11 mouse cellular contexts compared by ENCODE assay signal in the genomic region with DNA sequence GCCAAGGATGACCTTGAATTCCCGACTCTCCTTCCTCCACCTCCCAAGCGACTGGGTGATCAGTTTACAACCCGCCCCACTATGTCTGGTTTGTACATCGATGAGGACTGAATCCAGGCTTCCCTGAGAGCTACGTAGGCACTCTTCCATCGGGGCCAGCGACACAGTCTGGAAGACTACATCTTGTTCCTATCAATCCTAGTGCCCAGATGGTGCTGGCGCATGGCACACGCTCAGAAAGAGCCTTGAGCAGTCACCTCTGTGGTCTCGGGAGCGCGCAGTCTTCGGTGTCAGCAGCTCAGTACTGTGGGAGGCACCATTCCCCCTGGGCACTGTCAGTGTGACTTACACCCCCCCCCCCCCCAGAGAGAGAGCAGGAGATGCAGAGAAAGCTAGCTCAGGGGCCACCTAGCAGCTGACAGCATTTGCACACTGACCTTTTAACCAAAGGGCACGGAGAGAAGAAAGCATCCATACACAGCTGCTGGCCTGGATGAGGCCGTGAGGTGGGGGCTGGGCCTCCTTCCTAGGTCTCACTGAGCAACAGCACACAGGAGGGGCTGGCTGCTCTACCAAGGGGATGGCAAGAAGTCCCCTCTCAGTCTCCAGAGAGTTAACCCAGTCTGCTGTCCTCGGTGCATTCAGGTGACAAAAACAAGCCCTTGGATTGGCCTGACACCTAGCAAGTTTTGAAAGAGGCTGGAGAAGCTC. TPM values are rescaled to one million over a fixed set of nuclear protein-coding genes. Genes with fewer than 3 reads are reported as not detected.
A peak's percentile ranks its signal among the peaks of the same experiment; 100 is the strongest.
DNase-seq lines count a peak whose midpoint lies in the region; ATAC-seq and TF ChIP-seq lines count a peak whose summit lies in the region.
"Had no signal": no experiment of that assay in that cellular context is flagged by ENCODE, and none has a peak within 500 bp of the region (broad histone marks: within the 10 kb centered on the region; RNA-seq: fewer than 3 reads in every experiment).

No protein-coding gene starts in this region.

- no peak overlapping the region for H3K9ac ChIP-seq in ES-Bruce4 (ENCODE audit: low read depth, poor library complexity, severe bottlenecking)
- no peak overlapping the region for H3K9ac ChIP-seq in hindbrain, embryonic 12.5 days
- no peak overlapping the region for H3K9ac ChIP-seq in liver, embryonic 11.5 days (ENCODE audit: low read depth, low read length)
- H3K9ac ChIP-seq: forebrain, postnatal 0 days; heart, embryonic 13.5 days had no signal

- H3K9me3 ChIP-seq in heart, embryonic 10.5 days = no peaks in the 10 kb centered on the region
- no peaks in the 10 kb centered on the region for H3K9me3 ChIP-seq in ES-Bruce4 (replicated peaks; ENCODE audit: control insufficient read depth, insufficient read depth, low read length, poor library complexity, severe bottlenecking)
- no peaks in the 10 kb centered on the region for H3K9me3 ChIP-seq in hindbrain, embryonic 12.5 days (replicated peaks)
- no peaks in the 10 kb centered on the region for H3K9me3 ChIP-seq in liver, embryonic 11.5 days (ENCODE audit: control insufficient read depth, low read length)
- H3K9me3 ChIP-seq: heart, embryonic 13.5 days had no signal

- H3K79me2 ChIP-seq in myocyte (ENCODE audit: control insufficient read depth, insufficient read depth) = peaks cover 38% of the 10 kb centered on the region

- no peak for TF ChIP-seq CTCF in ES-Bruce4 (IDR thresholded peaks at IDR 0.05; ENCODE audit: low read depth, low read length)

- H3K4me1 ChIP-seq in heart, embryonic 10.5 days = peaks cover 80% of the 10 kb centered on the region
- H3K4me1 ChIP-seq in ES-Bruce4 (ENCODE audit: control insufficient read depth, insufficient read depth, low read length) = peaks cover 12% of the 10 kb centered on the region
- H3K4me1 ChIP-seq in hindbrain, embryonic 12.5 days = peaks cover 78% of the 10 kb centered on the region
- H3K4me1 ChIP-seq in liver, embryonic 11.5 days (replicated peaks; ENCODE audit: control insufficient read depth, insufficient read depth, low read length) = peaks cover 87% of the 10 kb centered on the region

- H3ac ChIP-seq in myocyte (ENCODE audit: control insufficient read depth, insufficient read length) = no peak overlapping the region

- no peaks in the 10 kb centered on the region for H3K27me3 ChIP-seq in heart, embryonic 10.5 days (ENCODE audit: insufficient read depth, poor library complexity, severe bottlenecking)
- H3K27me3 ChIP-seq in ES-Bruce4 (ENCODE audit: control insufficient read depth, insufficient read depth, low read length, poor library complexity, severe bottlenecking) = no peaks in the 10 kb centered on the region
- H3K27me3 ChIP-seq in hindbrain, embryonic 12.5 days = no peaks in the 10 kb centered on the region
- H3K27me3 ChIP-seq in myocyte (ENCODE audit: control insufficient read depth, insufficient read depth, insufficient read length) = no peaks in the 10 kb centered on the region
- no peaks in the 10 kb centered on the region for H3K27me3 ChIP-seq in liver, embryonic 11.5 days (replicated peaks; ENCODE audit: control insufficient read depth, insufficient read depth, low read length)
- H3K27me3 ChIP-seq: heart, embryonic 13.5 days had no signal

- 0 out of 2 replicates have a peak overlapping the region, but pooled peaks have one; percentile 9 for H3K4me2 ChIP-seq in hindbrain, embryonic 12.5 days (replicated peaks)
- H3K4me2 ChIP-seq in myocyte (ENCODE audit: low read depth) = no peak overlapping the region
- no peak overlapping the region; the same call in 1 of the 2 replicates for H3K4me2 ChIP-seq in liver, embryonic 11.5 days
- H3K4me2 ChIP-seq: heart, embryonic 13.5 days had no signal

- peak overlapping the region; percentile 84 for H3K27ac ChIP-seq in heart, embryonic 10.5 days
- peak overlapping the region; percentile 10; the same call in 1 of the 2 replicates for H3K27ac ChIP-seq in ES-Bruce4 (ENCODE audit: insufficient read depth, low read length)
- peak overlapping the region; percentile 73 for H3K27ac ChIP-seq in hindbrain, embryonic 12.5 days
- H3K27ac ChIP-seq in liver, embryonic 11.5 days (ENCODE audit: low read depth, low read length) = no peak overlapping the region; the same call in 1 of the 2 replicates
- H3K27ac ChIP-seq: heart, embryonic 13.5 days had no signal

- no peak for DNase-seq in heart, embryonic 10.5 days (ENCODE audit: low spot score)
- DNase-seq in heart, adult 9 months (ENCODE audit: low spot score in 2 of 2) = no peak
- DNase-seq in liver, embryonic 11.5 days (ENCODE audit: low spot score) = no peak
- DNase-seq in lung, postnatal 14 days = no peak
- no peak for DNase-seq in frontal cortex, postnatal 25 days (ENCODE audit: low spot score in 2 of 2)
- DNase-seq: lung, adult 2 months had no signal

- H3K4me3 ChIP-seq in heart, embryonic 10.5 days = 0 out of 2 replicates have a peak overlapping the region, but pooled peaks have one; percentile 4
- no peak overlapping the region for H3K4me3 ChIP-seq in ES-Bruce4 (ENCODE audit: low read depth, low read length)
- H3K4me3 ChIP-seq in hindbrain, embryonic 12.5 days = no peak overlapping the region
- no peak overlapping the region for H3K4me3 ChIP-seq in myocyte
- no peak overlapping the region for H3K4me3 ChIP-seq in liver, embryonic 11.5 days (ENCODE audit: low read depth, low read length)
- H3K4me3 ChIP-seq: heart, embryonic 13.5 days had no signal

- WGBS in heart, embryonic 10.5 days = 69% methylated on average over 16 of the region's 16 CpGs
- WGBS in hindbrain, embryonic 12.5 days = 39% methylated on average over 16 of the region's 16 CpGs
- WGBS in liver, embryonic 11.5 days = 70% methylated on average over 16 of the region's 16 CpGs

- 0 out of 2 replicates have a peak, but pooled peaks have one; percentile 70 for TF ChIP-seq EP300 in ES-Bruce4 (IDR thresholded peaks at IDR 0.05; ENCODE audit: insufficient read depth, low read depth, low read length)

- no peak for ATAC-seq in hindbrain, embryonic 12.5 days (ENCODE audit: low FRiP score)
- no peak for ATAC-seq in liver, embryonic 11.5 days (replicated peaks; ENCODE audit: low FRiP score)
- ATAC-seq: forebrain, postnatal 0 days had no signal

- H3K36me3 ChIP-seq in heart, embryonic 10.5 days = 0 out of 2 replicates have a peak, but pooled peaks cover under 1% of the 10 kb centered on the region
- H3K36me3 ChIP-seq in ES-Bruce4 (ENCODE audit: control insufficient read depth, insufficient read depth, low read length, poor library complexity, severe bottlenecking) (no peaks in the 10 kb centered on the region), myocyte (ENCODE audit: control insufficient read depth, insufficient read depth) (no peaks in the 10 kb centered on the region)
- no peaks in the 10 kb centered on the region for H3K36me3 ChIP-seq in hindbrain, embryonic 12.5 days
- peaks cover 2% of the 10 kb centered on the region; the same call in 1 of the 2 replicates for H3K36me3 ChIP-seq in liver, embryonic 11.5 days (ENCODE audit: control insufficient read depth, insufficient read depth, low read length)

- TF ChIP-seq POLR2A in ES-Bruce4 (IDR thresholded peaks at IDR 0.05; ENCODE audit: insufficient read depth, low read length) (no peak), myocyte (IDR thresholded peaks at IDR 0.05; ENCODE audit: insufficient read length, low read depth) (no peak)

TF ChIP-seq in myocyte, 11 proteins besides CTCF, POLR2A, EP300 and RAD21:
- TF ChIP-seq MYOG (IDR thresholded peaks at IDR 0.05; ENCODE audit: control insufficient read depth in 1 of 3, insufficient read depth in 1 of 3, insufficient read length in 2 of 3, low read depth in 2 of 3) (peak in 2 of 3 experiments; percentile 63 to 78), MYOD1 (IDR thresholded peaks at IDR 0.05; ENCODE audit: control insufficient read depth in 1 of 3, insufficient read length in 2 of 3, low read depth in 2 of 3) (peak in 2 of 3 experiments; percentile 32 to 52), TCF12 (IDR thresholded peaks at IDR 0.05; ENCODE audit: insufficient read depth, poor library complexity, severe bottlenecking) (no peak)

RNA-seq across cellular contexts. Expression of a gene that starts 10.3 kb away (rescaled TPM):
- polyA plus RNA-seq in heart, embryonic 10.5 days (2016; fragmentation: Nextera tagmentation; extraction: Ambion mirVana) = 55.7 and 62.0 TPM in 2 replicates
- polyA plus RNA-seq in ES-Bruce4 (2011; ENCODE audit: insufficient read depth, insufficient read length, low read depth, missing spikeins) (106 and 111 TPM in 2 replicates), myocyte (2012; fragmentation: generic; extraction: Trizol) (144 TPM)
- 115 and 142 TPM in 2 replicates for polyA plus RNA-seq in hindbrain, embryonic 12.5 days (2016; fragmentation: Nextera tagmentation; extraction: Ambion mirVana)
- polyA plus RNA-seq in liver, embryonic 11.5 days (2014; fragmentation: Nextera tagmentation; extraction: Ambion mirVana) = 132 and 155 TPM in 2 replicates

RNA-seq across cellular contexts. Expression of a gene that starts 32.0 kb away (rescaled TPM):
- polyA plus RNA-seq in heart, embryonic 10.5 days (2016; fragmentation: Nextera tagmentation; extraction: Ambion mirVana) = 9.6 and 10.1 TPM in 2 replicates
- 3.0 and 3.2 TPM in 2 replicates for polyA plus RNA-seq in ES-Bruce4 (2011; ENCODE audit: insufficient read depth, insufficient read length, low read depth, missing spikeins)
- 12.2 and 12.8 TPM in 2 replicates for polyA plus RNA-seq in hindbrain, embryonic 12.5 days (2016; fragmentation: Nextera tagmentation; extraction: Ambion mirVana)
- 4.0 TPM for polyA plus RNA-seq in myocyte (2012; fragmentation: generic; extraction: Trizol)
- polyA plus RNA-seq in liver, embryonic 11.5 days (2014; fragmentation: Nextera tagmentation; extraction: Ambion mirVana) = 9.1 TPM in 2 replicates

RNA-seq across cellular contexts. Expression of a gene that starts 51.8 kb away (rescaled TPM):
- 14.5 and 19.8 TPM in 2 replicates for polyA plus RNA-seq in heart, embryonic 10.5 days (2016; fragmentation: Nextera tagmentation; extraction: Ambion mirVana)
- polyA plus RNA-seq in ES-Bruce4 (2011; ENCODE audit: insufficient read depth, insufficient read length, low read depth, missing spikeins) (12.7 and 15.5 TPM in 2 replicates), myocyte (2012; fragmentation: generic; extraction: Trizol) (9.6 TPM)
- polyA plus RNA-seq in hindbrain, embryonic 12.5 days (2016; fragmentation: Nextera tagmentation; extraction: Ambion mirVana) = 11.9 and 12.2 TPM in 2 replicates
- polyA plus RNA-seq in liver, embryonic 11.5 days (2014; fragmentation: Nextera tagmentation; extraction: Ambion mirVana) = 9.5 and 10.3 TPM in 2 replicates
